Mouse (Mus musculus) CH12.LX (cell line): ENCODE results near the gene Bach2. TPM values are rescaled to one million over a fixed set of nuclear protein-coding genes. Genes with fewer than 3 reads are reported as not detected.

Experiments used
- DNase-seq: peaks from one replicate; pipeline ENCODE4 v3.0.0-alpha.2; 2013; ENCODE audit errors: extremely low read depth
- H3K27ac ChIP-seq: 2 replicates; pipeline ENCODE4 v1.5.1; 2012; ENCODE audit warnings: low read depth, mild to moderate bottlenecking, control low read depth, moderate library complexity; ENCODE audit not compliant: insufficient read depth
- H3K27me3 ChIP-seq: replicated peaks from 2 replicates; pipeline ENCODE3; 2012; ENCODE audit warnings: inconsistent platforms
- H3K36me3 ChIP-seq, 2 experiments: replicated peaks in 1 of 2; 2 replicates each; pipeline versions ENCODE3 to v1.6.1; 2012; ENCODE audit warnings: inconsistent platforms in 1 of 2, low read length in 1 of 2, mild to moderate bottlenecking in 1 of 2, mixed read lengths in 1 of 2, moderate library complexity in 1 of 2; ENCODE audit not compliant: control insufficient read depth in 1 of 2, insufficient read depth in 1 of 2
- H3K4me1 ChIP-seq, 2 experiments: 2 replicates each; pipeline ENCODE4 v1.6.1; 2012; ENCODE audit warnings: inconsistent platforms in 1 of 2, moderate library complexity in 1 of 2; ENCODE audit not compliant: insufficient read depth in 2 of 2, control insufficient read depth in 1 of 2
- H3K4me2 ChIP-seq: 2 replicates; pipeline ENCODE4 v1.6.1; 2012; ENCODE audit warnings: low read depth, mild to moderate bottlenecking, control low read depth; ENCODE audit not compliant: poor library complexity, insufficient read depth, severe bottlenecking
- H3K4me3 ChIP-seq, 3 experiments: fragments of 150-350 bp in 1 of 3; sonication (generic) in 1 of 3; replicated peaks in 1 of 3; 2 replicates each; pipeline versions ENCODE3 to v1.5.1; 2011 to 2012; ENCODE audit warnings: low read depth in 2 of 3, low read length in 2 of 3, mild to moderate bottlenecking in 2 of 3, moderate library complexity in 2 of 3, control low read depth in 1 of 3, improper control_type of control experiment in 1 of 3, inconsistent platforms in 1 of 3, mixed read lengths in 1 of 3; ENCODE audit not compliant: poor library complexity in 1 of 3
- H3K79me2 ChIP-seq: replicated peaks from 2 replicates; pipeline ENCODE4 v1.6.1; 2012; ENCODE audit warnings: mild to moderate bottlenecking, moderate library complexity; ENCODE audit not compliant: control insufficient read depth, poor library complexity, insufficient read depth, severe bottlenecking; ENCODE audit errors: extremely low read depth
- H3K9ac ChIP-seq: 2 replicates; pipeline ENCODE4 v1.6.1; 2012; ENCODE audit warnings: low read depth, mild to moderate bottlenecking, control low read depth, moderate library complexity; ENCODE audit not compliant: insufficient read depth
- H3K9me3 ChIP-seq: replicated peaks from 2 replicates; pipeline ENCODE3; 2012; ENCODE audit warnings: low read length, inconsistent platforms, mixed read lengths
- BHLHE40 ChIP-seq: IDR thresholded peaks from 2 replicates; pipeline ENCODE4 v1.6.1; 2011; ENCODE audit warnings: mild to moderate bottlenecking, low read depth, low read length, improper control_type of control experiment
- CHD2 ChIP-seq: IDR thresholded peaks from 2 replicates; pipeline ENCODE4 v1.6.1; 2011; ENCODE audit warnings: low read length, improper control_type of control experiment
- ELF1 ChIP-seq: IDR thresholded peaks from 2 replicates; pipeline ENCODE4 v1.6.1; 2014; ENCODE audit warnings: low read depth, mild to moderate bottlenecking, inconsistent platforms, low read length, improper control_type of control experiment
- EP300 ChIP-seq: IDR thresholded peaks from 2 replicates; pipeline ENCODE4 v1.6.1; 2011; ENCODE audit warnings: low read length, improper control_type of control experiment
- ETS1 ChIP-seq: conservative IDR thresholded peaks from 2 replicates; pipeline ENCODE4 v1.6.1; 2012; ENCODE audit warnings: low read depth, mild to moderate bottlenecking, inconsistent platforms, low read length, improper control_type of control experiment, moderate library complexity
- HCFC1 ChIP-seq: IDR thresholded peaks from 2 replicates; pipeline ENCODE4 v1.6.1; 2012; ENCODE audit warnings: low read depth, mild to moderate bottlenecking, inconsistent platforms, low read length, improper control_type of control experiment
- JUN ChIP-seq: IDR thresholded peaks from 2 replicates; pipeline ENCODE4 v1.6.1; 2011; ENCODE audit warnings: low read depth, mild to moderate bottlenecking, low read length, improper control_type of control experiment, moderate library complexity; ENCODE audit not compliant: insufficient read depth
- KAT2A ChIP-seq: IDR thresholded peaks from 2 replicates; pipeline ENCODE4 v1.6.1; 2012; ENCODE audit warnings: low read length, improper control_type of control experiment, inconsistent platforms; ENCODE audit not compliant: insufficient replicate concordance
- MAFK ChIP-seq: IDR thresholded peaks from 2 replicates; pipeline ENCODE4 v1.6.1; 2011; ENCODE audit warnings: low read length, improper control_type of control experiment; ENCODE audit not compliant: insufficient replicate concordance
- MAX ChIP-seq: IDR thresholded peaks from 2 replicates; pipeline ENCODE4 v1.6.1; 2011; ENCODE audit warnings: low read length, improper control_type of control experiment
- MAZ ChIP-seq: IDR thresholded peaks from 2 replicates; pipeline ENCODE4 v1.6.1; 2012; ENCODE audit warnings: low read depth, mild to moderate bottlenecking, inconsistent platforms, low read length, improper control_type of control experiment, moderate library complexity
- MEF2A ChIP-seq: IDR thresholded peaks from 2 replicates; pipeline ENCODE4 v1.6.1; 2014; ENCODE audit warnings: low read depth, mild to moderate bottlenecking, inconsistent platforms, low read length, improper control_type of control experiment, borderline replicate concordance
- MYC ChIP-seq: IDR thresholded peaks from 2 replicates; pipeline ENCODE4 v1.6.1; 2011; ENCODE audit warnings: low read depth, mild to moderate bottlenecking, improper control_type of control experiment, low read length
- PAX5 ChIP-seq: IDR thresholded peaks from 2 replicates; pipeline ENCODE4 v1.6.1; 2012; ENCODE audit warnings: low read length, inconsistent platforms, mixed read lengths
- POLR2A ChIP-seq: IDR thresholded peaks from 2 replicates; pipeline ENCODE4 v1.6.1; 2011; ENCODE audit warnings: low read depth, mild to moderate bottlenecking, improper control_type of control experiment, low read length
- POLR2AphosphoS2 ChIP-seq: IDR thresholded peaks from 2 replicates; pipeline ENCODE4 v1.6.1; 2011; ENCODE audit warnings: low read depth, low read length, improper control_type of control experiment
- SMC3 ChIP-seq: IDR thresholded peaks from 2 replicates; pipeline ENCODE4 v1.6.1; 2011; ENCODE audit warnings: low read depth, low read length, improper control_type of control experiment
- USF2 ChIP-seq: conservative IDR thresholded peaks from 2 replicates; pipeline ENCODE4 v1.6.1; 2011; ENCODE audit warnings: low read depth, low read length, improper control_type of control experiment
- ZKSCAN1 ChIP-seq: IDR thresholded peaks from 2 replicates; pipeline ENCODE4 v1.6.1; 2012; ENCODE audit warnings: low read depth, inconsistent platforms, low read length, improper control_type of control experiment, borderline replicate concordance
- ZNF384 ChIP-seq: IDR thresholded peaks from 2 replicates; pipeline ENCODE4 v1.6.1; 2012; ENCODE audit warnings: low read depth, low read length, improper control_type of control experiment, inconsistent platforms
- dilution Hi-C: fragments of 300-500 bp; cut with MboI; formaldehyde crosslinking; loops from 2 replicates; pipeline ENCODE4 v1.14.3; 2020; ENCODE audit warnings: low sequenced_read_pairs; ENCODE audit not compliant: extremely low pct_unique_long_range_greater_than_20kb, extremely low pct_ligation_motif_present
- in situ Hi-C: fragments of 300-500 bp; cut with MboI; formaldehyde crosslinking; loops from 3 replicates; pipeline ENCODE4 v1.14.3; 2019; ENCODE audit warnings: low sequenced_read_pairs, low pct_ligation_motif_present, low pct_unique_long_range_greater_than_20kb, mixed read lengths
- polyA plus RNA-seq: library from polyadenylated mRNA; unstranded; fragments of >175 nt; gene quantifications from 2 replicates; pipeline ENCODE4 v1.2.1, GENCODE M21; 2012; ENCODE audit warnings: low read depth; ENCODE audit not compliant: insufficient read length
- total RNA-seq, 2 experiments: library from RNA; depleted of rRNA; stranded (reverse); fragments of 300-350 nt in 1 of 2; fragments of >200 nt in 1 of 2; gene quantifications; 2 replicates each; pipeline ENCODE4 v1.2.3; 2012 to 2014

The Bach2 gene
- total and polyA plus RNA-seq, 3 experiments = 0.11 TPM; not detected in 2

DNA sequence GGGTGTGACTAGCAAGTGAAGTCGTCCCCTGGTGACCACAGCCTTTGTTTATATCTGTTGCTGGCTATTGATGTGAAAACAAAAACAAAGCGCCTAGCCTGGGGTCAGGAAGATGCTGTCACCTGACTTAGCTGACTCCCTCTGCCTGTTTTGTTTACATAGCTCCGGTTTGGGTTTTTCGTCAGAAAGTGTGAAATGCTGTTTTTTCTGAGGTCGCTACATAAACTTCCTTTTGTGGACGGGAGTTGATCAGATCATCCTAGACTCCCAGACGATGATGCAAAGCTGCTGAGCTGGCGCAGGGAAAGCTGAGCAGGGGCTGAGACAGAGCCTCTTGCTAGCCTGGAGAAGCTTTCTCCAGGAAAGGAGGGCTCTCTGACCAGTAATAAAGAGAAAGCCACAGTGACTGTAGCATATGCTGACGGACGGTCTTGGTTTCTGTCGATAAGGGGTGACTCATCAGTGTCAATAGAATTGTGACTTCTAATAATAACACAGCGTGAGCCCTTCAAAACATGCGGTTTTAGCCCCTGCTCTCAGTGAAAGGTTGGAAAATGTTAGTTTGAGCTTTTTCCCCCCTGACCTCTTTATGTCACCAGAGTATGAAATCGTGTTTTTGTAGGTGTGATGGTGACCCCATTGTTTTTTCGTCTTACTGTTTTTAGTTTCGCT lies 11.9 kb downstream of the Bach2 start (continued):
- TF ChIP-seq MAFK (peak; percentile 60; the same call in 1 of the 2 replicates), USF2 (no peak), POLR2A (no peak), PAX5 (no peak), BHLHE40 (peak; percentile 93), JUN (peak; percentile 72), POLR2AphosphoS2 (no peak), ELF1 (no peak), MYC (0 out of 2 replicates have a peak, but pooled peaks have one; percentile 63), MAX (peak; percentile 36; the same call in 1 of the 2 replicates), MAZ (no peak), ZNF384 (no peak), KAT2A (no peak), ETS1 (peak; percentile 93), MEF2A (peak; percentile 88), SMC3 (no peak), ZKSCAN1 (no peak), CHD2 (0 out of 2 replicates have a peak, but pooled peaks have one; percentile 39)
- TF ChIP-seq, all 38 proteins: peak for 13

DNA sequence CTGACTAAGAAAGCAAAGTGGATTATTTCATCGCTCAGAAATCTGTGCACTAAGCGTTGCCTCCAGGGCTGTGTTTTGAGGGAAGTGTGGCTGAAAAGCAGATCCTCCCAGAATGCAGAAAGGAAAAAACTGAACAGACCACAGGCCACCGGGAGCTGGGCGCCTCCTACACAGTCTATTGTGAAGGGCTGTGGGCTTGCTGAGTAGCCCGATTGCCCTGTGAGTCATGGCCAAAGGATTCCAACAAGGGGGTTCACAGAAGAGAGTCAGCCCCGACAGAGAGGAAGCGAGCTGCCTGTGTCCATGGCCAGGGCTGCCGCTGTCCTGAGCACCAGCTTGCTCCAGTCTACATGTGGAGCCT lies 12.4 kb downstream of the Bach2 start:
- Histone ChIP-seq H3K9ac (no peak overlapping the region), H3K4me3 (peak overlapping the region in 2 of 3 experiments; percentile 36 to 44), H3K9me3 (no peaks in the 10 kb centered on the region), H3K4me1 (peaks cover 14 to 35% of the 10 kb centered on the region in 2 experiments), H3K36me3 (no peaks in the 10 kb centered on the region), H3K4me2 (peak overlapping the region; percentile 95), H3K79me2 (no peaks in the 10 kb centered on the region), H3K27ac (no peak overlapping the region), H3K27me3 (no peaks in the 10 kb centered on the region)
- in situ Hi-C loops = no loop called here
- dilution Hi-C loops = no loop called here
- DNase-seq = no peak
- TF ChIP-seq HCFC1 (no peak), MAX (0 out of 2 replicates have a peak, but pooled peaks have one; percentile 11), EP300 (0 out of 2 replicates have a peak, but pooled peaks have one; percentile 2)
